Mouse (Mus musculus): ENCODE data around the gene Rnaset2a.
"Not testable (repeated sequence)": the region's sequence is repeated elsewhere in the genome, so short reads cannot be mapped to it uniquely, and the experiment has no call there.

GRCm38 (mm10) chr17:8164701-8165607 lies 17.1 kb upstream of the Rnaset2a start, which contains the start of gene Fgfr1op:
- TF ChIP-seq CTCF, EP300 (IDR thresholded peaks at IDR 0.05; ENCODE audit: low read depth): not testable (repeated sequence)
